Mouse (Mus musculus) heart, embryonic 11.5 days (tissue): Measurements from ENCODE around the gene Chmp2b. TPM values are rescaled to one million over a fixed set of nuclear protein-coding genes. Genes with fewer than 3 reads are reported as not detected.

Source experiments
- ATAC-seq: fragments of 200-750 bp; cut with Nextera tagmentation; replicated peaks from 2 replicates; pipeline ENCODE4 v1.8.0; 2017; ENCODE audit warnings: moderate library complexity; ENCODE audit not compliant: insufficient number of reproducible peaks, low FRiP score, low TSS enrichment
- H3K27ac ChIP-seq: fragments of 300-500 bp; sonication (generic); 2 replicates; pipeline ENCODE4 v1.5.1; 2014; ENCODE audit warnings: mild to moderate bottlenecking, low read depth, low read length
- H3K27me3 ChIP-seq: fragments of 300-500 bp; sonication (generic); 2 replicates; pipeline ENCODE4 v1.6.1; 2014; ENCODE audit warnings: mild to moderate bottlenecking, low read length, mixed read lengths; ENCODE audit not compliant: control insufficient read depth, insufficient read depth
- H3K36me3 ChIP-seq: fragments of 300-500 bp; sonication (generic); 2 replicates; pipeline ENCODE4 v1.6.1; 2014; ENCODE audit warnings: mild to moderate bottlenecking, low read length, moderate library complexity, mixed read lengths; ENCODE audit not compliant: control insufficient read depth, insufficient read depth
- H3K4me1 ChIP-seq: fragments of 300-500 bp; sonication (generic); 2 replicates; pipeline ENCODE4 v1.6.1; 2014; ENCODE audit warnings: low read length; ENCODE audit not compliant: control insufficient read depth, insufficient read depth
- H3K4me2 ChIP-seq: fragments of 300-500 bp; sonication (generic); 2 replicates; pipeline ENCODE4 v1.6.1; 2014; ENCODE audit warnings: mild to moderate bottlenecking, moderate library complexity
- H3K4me3 ChIP-seq: fragments of 300-500 bp; sonication (generic); 2 replicates; pipeline ENCODE4 v1.5.1; 2014; ENCODE audit warnings: low read depth, low read length
- H3K9ac ChIP-seq: fragments of 300-500 bp; sonication (generic); 2 replicates; pipeline ENCODE4 v1.6.1; 2014; ENCODE audit warnings: mild to moderate bottlenecking, low read depth, low read length, moderate library complexity
- H3K9me3 ChIP-seq: fragments of 300-500 bp; sonication (generic); replicated peaks from 2 replicates; pipeline ENCODE4 v1.6.1; 2016; ENCODE audit warnings: low read length; ENCODE audit not compliant: control insufficient read depth
- WGBS: fragments of 180-500 bp; shearing (Covaris S2); extraction: QIAGEN DNeasy Blood & Tissue Kit; methylation state at CpG from one replicate; pipeline ENCODE4 v1.1.7; 2014; ENCODE audit not compliant: insufficient replicate concordance; 5-methylcytosine and 5-hydroxymethylcytosine counted together
- polyA plus RNA-seq: library from polyadenylated mRNA; unstranded; fragments of >200 nt; fragmentation: Nextera tagmentation; extraction: Ambion mirVana; gene quantifications from 2 replicates; pipeline ENCODE4 v1.2.1, GENCODE M21; 2014

The Chmp2b gene
- polyA plus RNA-seq, 1 experiment from 2014 or later = 43.2 TPM

GRCm38 (mm10) chr16:65564306-65564705, 1.8 kb upstream of the Chmp2b start:
- Histone ChIP-seq H3K27ac (no peak overlapping the region), H3K9ac (no peak overlapping the region), H3K9me3 (no peaks in the 10 kb centered on the region), H3K27me3 (no peaks in the 10 kb centered on the region), H3K4me3 (no peak overlapping the region), H3K4me2 (no peak overlapping the region), H3K36me3 (no peaks in the 10 kb centered on the region), H3K4me1 (no peaks in the 10 kb centered on the region)
- 84% methylated on average over 8 of the region's 8 CpGs for WGBS
- no peak for ATAC-seq

GRCm38 (mm10) chr16:65562864-65563206, 309 bp upstream of the Chmp2b start:
- WGBS = 0% methylated on average over 10 of the region's 10 CpGs
- peak overlapping the region; percentile 86 for H3K4me2 ChIP-seq
- H3K27me3 ChIP-seq = no peaks in the 10 kb centered on the region
- H3K9me3 ChIP-seq = no peaks in the 10 kb centered on the region
- peak overlapping the region; percentile 92 for H3K9ac ChIP-seq
- H3K4me3 ChIP-seq = peak overlapping the region; percentile 97
- ATAC-seq = peak; percentile 66
- no peaks in the 10 kb centered on the region for H3K4me1 ChIP-seq
- no peak overlapping the region for H3K27ac ChIP-seq
- no peaks in the 10 kb centered on the region for H3K36me3 ChIP-seq

- 18% methylated on average over 8 of the region's 8 CpGs for WGBS
- Histone ChIP-seq H3K9ac (peak overlapping the region; percentile 92), H3K4me2 (peak overlapping the region; percentile 86), H3K27me3 (no peaks in the 10 kb centered on the region), H3K4me3 (peak overlapping the region; percentile 97), H3K4me1 (no peaks in the 10 kb centered on the region), H3K36me3 (no peaks in the 10 kb centered on the region), H3K9me3 (no peaks in the 10 kb centered on the region), H3K27ac (no peak overlapping the region)
- no peak for ATAC-seq
Observed at GRCm38 (mm10) chr16:65560996-65561962, 1.2 kb downstream of the Chmp2b start.

GRCm38 (mm10) chr16:65559591-65559990, 2.9 kb downstream of the Chmp2b start:
- Histone ChIP-seq H3K4me3 (no peak overlapping the region), H3K4me2 (no peak overlapping the region), H3K9ac (no peak overlapping the region), H3K9me3 (no peaks in the 10 kb centered on the region), H3K4me1 (no peaks in the 10 kb centered on the region), H3K27ac (no peak overlapping the region), H3K27me3 (no peaks in the 10 kb centered on the region), H3K36me3 (no peaks in the 10 kb centered on the region)
- ATAC-seq = no peak
- whole genome bisulfite sequencing = 76% methylated on average over 2 of the region's 2 CpGs

- ATAC-seq = no peak
- Histone ChIP-seq H3K36me3 (no peaks in the 10 kb centered on the region), H3K4me1 (no peaks in the 10 kb centered on the region), H3K9me3 (no peaks in the 10 kb centered on the region), H3K4me2 (no peak overlapping the region), H3K27me3 (no peaks in the 10 kb centered on the region), H3K27ac (no peak overlapping the region), H3K9ac (no peak overlapping the region), H3K4me3 (no peak overlapping the region)
- 74% methylated on average over 5 of the region's 5 CpGs for WGBS
Observed at GRCm38 (mm10) chr16:65557369-65557768, 5.2 kb downstream of the Chmp2b start.

GRCm38 (mm10) chr16:65554267-65554666, 8.3 kb downstream of the Chmp2b start:
- Histone ChIP-seq H3K9me3 (no peaks in the 10 kb centered on the region), H3K9ac (no peak overlapping the region), H3K36me3 (no peaks in the 10 kb centered on the region), H3K27me3 (no peaks in the 10 kb centered on the region), H3K27ac (no peak overlapping the region), H3K4me2 (no peak overlapping the region), H3K4me3 (no peak overlapping the region), H3K4me1 (no peaks in the 10 kb centered on the region)
- no peak for ATAC-seq
- WGBS = 83% methylated on average over 5 of the region's 5 CpGs

GRCm38 (mm10) chr16:65550814-65551213, 11.7 kb downstream of the Chmp2b start:
- Histone ChIP-seq H3K4me1 (no peaks in the 10 kb centered on the region), H3K27me3 (no peaks in the 10 kb centered on the region), H3K27ac (no peak overlapping the region), H3K4me2 (no peak overlapping the region), H3K4me3 (no peak overlapping the region), H3K9me3 (no peaks in the 10 kb centered on the region), H3K9ac (no peak overlapping the region), H3K36me3 (no peaks in the 10 kb centered on the region)
- 89% methylated on average over 13 of the region's 13 CpGs for WGBS
- ATAC-seq = no peak

- ATAC-seq = no peak
- no peak overlapping the region for H3K4me3 ChIP-seq
- no peak overlapping the region for H3K27ac ChIP-seq
- H3K4me2 ChIP-seq = no peak overlapping the region
- H3K9ac ChIP-seq = no peak overlapping the region
- no peaks in the 10 kb centered on the region for H3K9me3 ChIP-seq
- H3K36me3 ChIP-seq = no peaks in the 10 kb centered on the region
- no peaks in the 10 kb centered on the region for H3K27me3 ChIP-seq
- 79% methylated on average over 7 of the region's 7 CpGs for WGBS
- H3K4me1 ChIP-seq = no peaks in the 10 kb centered on the region
Observed at GRCm38 (mm10) chr16:65548960-65549359, 13.6 kb downstream of the Chmp2b start.
